Mouse (Mus musculus) liver, embryonic 14.5 days (tissue): ENCODE data around the gene Ccdc34.

Experiments
- CTCF ChIP-seq: IDR thresholded peaks from 2 replicates; pipeline ENCODE4 v1.5.1; 2016; ENCODE audit warnings: antibody characterized with exemption, low read depth, control low read depth
- EP300 ChIP-seq: IDR thresholded peaks from 2 replicates; pipeline ENCODE4 v1.6.1; 2016; ENCODE audit warnings: antibody characterized with exemption, low read depth

GRCm38 (mm10) chr2:110192702-110193312, 175.2 kb downstream of the Ccdc34 start:
- no peak for TF ChIP-seq CTCF
- TF ChIP-seq EP300: no peak
